16 mouse cellular contexts compared by ENCODE assay signal in the genomic region with DNA sequence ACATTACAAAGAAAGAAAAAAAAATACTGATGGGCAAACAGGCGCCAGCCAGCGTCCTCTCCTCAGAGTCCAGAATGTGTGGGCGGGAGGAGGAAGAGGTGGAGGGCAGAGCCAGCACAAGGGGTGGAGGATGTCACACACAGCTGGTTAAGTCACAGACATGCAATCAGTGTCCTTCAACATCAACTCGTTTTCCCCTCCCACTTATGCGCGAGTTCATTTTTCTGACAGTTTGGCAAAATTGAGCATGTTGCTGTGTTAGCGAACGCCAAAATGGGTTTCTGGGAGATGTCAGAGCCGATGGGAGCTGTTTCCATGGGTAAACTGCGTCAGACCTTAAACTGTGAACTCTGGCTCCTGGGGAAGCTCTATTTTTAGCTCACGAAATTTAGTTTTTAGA. TPM values are rescaled to one million over a fixed set of nuclear protein-coding genes. Genes with fewer than 3 reads are reported as not detected.
A peak's percentile ranks its signal among the peaks of the same experiment; 100 is the strongest.
DNase-seq lines count a peak whose midpoint lies in the region; ATAC-seq and TF ChIP-seq lines count a peak whose summit lies in the region.
"Had no signal": no experiment of that assay in that cellular context is flagged by ENCODE, and none has a peak within 500 bp of the region (broad histone marks: within the 10 kb centered on the region; RNA-seq: fewer than 3 reads in every experiment).

No protein-coding gene starts in this region.

- H3K4me3 ChIP-seq in kidney, postnatal 0 days (replicated peaks; ENCODE audit: low read depth, low read length) = no peak overlapping the region
- H3K4me3 ChIP-seq: hindbrain, embryonic 15.5 days; liver, embryonic 13.5 days; midbrain, embryonic 13.5 days; neural tube, embryonic 12.5 days had no signal

- intact Hi-C loops in heart, postnatal 14 days (cut with DNase I) = no loop called here

- no peaks in the 10 kb centered on the region for H3K27me3 ChIP-seq in kidney, postnatal 0 days (ENCODE audit: insufficient read depth, low read length)
- H3K27me3 ChIP-seq: hindbrain, embryonic 15.5 days; liver, embryonic 13.5 days; midbrain, embryonic 13.5 days; neural tube, embryonic 12.5 days had no signal

- no peak overlapping the region for H3K9ac ChIP-seq in kidney, postnatal 0 days (ENCODE audit: low read depth, low read length)
- H3K9ac ChIP-seq: hindbrain, embryonic 15.5 days; liver, embryonic 13.5 days; midbrain, embryonic 13.5 days; neural tube, embryonic 12.5 days had no signal

- no peaks in the 10 kb centered on the region for H3K9me3 ChIP-seq in kidney, postnatal 0 days (replicated peaks; ENCODE audit: low read length)
- H3K9me3 ChIP-seq: hindbrain, embryonic 15.5 days; liver, embryonic 13.5 days; midbrain, embryonic 13.5 days; neural tube, embryonic 12.5 days had no signal

- H3K4me2 ChIP-seq in kidney, postnatal 0 days (ENCODE audit: low read length) = no peak overlapping the region
- H3K4me2 ChIP-seq: hindbrain, embryonic 15.5 days; liver, embryonic 13.5 days; midbrain, embryonic 13.5 days; neural tube, embryonic 12.5 days had no signal

- no peaks in the 10 kb centered on the region for H3K36me3 ChIP-seq in kidney, postnatal 0 days (ENCODE audit: insufficient read depth, low read length)
- H3K36me3 ChIP-seq: hindbrain, embryonic 15.5 days; liver, embryonic 13.5 days; midbrain, embryonic 13.5 days; neural tube, embryonic 12.5 days had no signal

- no peak overlapping the region for H3K27ac ChIP-seq in kidney, postnatal 0 days
- H3K27ac ChIP-seq: hindbrain, embryonic 15.5 days; liver, embryonic 13.5 days; midbrain, embryonic 13.5 days; neural tube, embryonic 12.5 days had no signal

- H3K4me1 ChIP-seq in kidney, postnatal 0 days (replicated peaks; ENCODE audit: insufficient read depth, low read length) = 0 out of 2 replicates have a peak, but pooled peaks cover 3% of the 10 kb centered on the region
- H3K4me1 ChIP-seq: liver, embryonic 13.5 days; neural tube, embryonic 12.5 days had no signal

- WGBS in kidney, postnatal 0 days = 55% methylated on average over 11 of the region's 11 CpGs

- no peak for ATAC-seq in kidney, postnatal 0 days (replicated peaks; ENCODE audit: low FRiP score, low read depth)
- no peak for ATAC-seq in megakaryocyte progenitor cell, adult 5-6 weeks (replicated peaks; ENCODE audit: poor library complexity)
- ATAC-seq: midbrain, embryonic 13.5 days had no signal

- TF ChIP-seq CTCF in kidney, postnatal 0 days (IDR thresholded peaks at IDR 0.05; ENCODE audit: low read depth) = no peak

- peak; percentile 36 for DNase-seq in adrenal gland, postnatal 14 days
- DNase-seq in adrenal gland, adult 8-10 months = no peak
- peak; percentile 28 for DNase-seq in kidney, postnatal 0 days (ENCODE audit: low spot score)
- DNase-seq in kidney, postnatal 36 days = no peak
- DNase-seq in heart, postnatal 14 days = peak; percentile 5 to 16
- DNase-seq in lung, postnatal 36 days = peak; percentile 65
- DNase-seq in layer of hippocampus, postnatal 10 days (ENCODE audit: low spot score in 2 of 2) = no peak
- DNase-seq: cerebellum, postnatal 25 days; gastrocnemius, postnatal 10 days; liver, embryonic 13.5 days; right cerebral cortex, adult 18-20 months had no signal

RNA-seq across cellular contexts. Expression of a gene that starts 27.2 kb away (rescaled TPM):
- total RNA-seq in adrenal gland, postnatal 14 days (2021) = 22.2 and 25.5 TPM in 2 replicates
- 10 to 100 TPM; 30.9 to 62.1 (median 45.8) TPM for total RNA-seq in adrenal gland, adult 8-10 months (2022)
- 0.13 and 0.15 TPM in 2 replicates for polyA plus RNA-seq in kidney, postnatal 0 days (2015; fragmentation: Nextera tagmentation; extraction: Ambion mirVana)
- total RNA-seq in heart, postnatal 14 days (2021) = 1 to 10 TPM; 3.9 to 6.5 TPM
- total RNA-seq in layer of hippocampus, postnatal 10 days (2021) = 1 to 10 TPM; 1.5 to 1.9 TPM
- total RNA-seq in megakaryocyte progenitor cell, adult 5-6 weeks (2015) = not detected in 2 replicates
- total RNA-seq in megakaryocyte progenitor cell, adult 5-6 weeks (2017) = not detected in 2 replicates

RNA-seq across cellular contexts. Expression of a gene that starts 38.2 kb away (rescaled TPM):
- total RNA-seq in adrenal gland, postnatal 14 days (2021) = 10.7 and 15.4 TPM in 2 replicates
- total RNA-seq in adrenal gland, adult 8-10 months (2022) = 10 to 100 TPM; 10.2 to 23.2 (median 16.7) TPM
- polyA plus RNA-seq in kidney, postnatal 0 days (2015; fragmentation: Nextera tagmentation; extraction: Ambion mirVana) = 12.0 and 12.7 TPM in 2 replicates
- total RNA-seq in heart, postnatal 14 days (2021) = 1 to 10 TPM; 6.4 to 7.2 TPM
- 10 to 100 TPM; 24.4 to 25.7 TPM for total RNA-seq in layer of hippocampus, postnatal 10 days (2021)
- total RNA-seq in megakaryocyte progenitor cell, adult 5-6 weeks (2015) = 9.5 and 9.6 TPM in 2 replicates
- total RNA-seq in megakaryocyte progenitor cell, adult 5-6 weeks (2017) = 19.9 and 20.3 TPM in 2 replicates

RNA-seq across cellular contexts. Expression of a gene that starts 56.0 kb away (rescaled TPM):
- total RNA-seq in adrenal gland, postnatal 14 days (2021) = 2.7 and 8.4 TPM in 2 replicates
- total RNA-seq in adrenal gland, adult 8-10 months (2022) = 10 to 100 TPM in 1 of 4 experiments, 1 to 10 TPM in 3; 7.6 to 11.3 (median 8.5) TPM
- polyA plus RNA-seq in kidney, postnatal 0 days (2015; fragmentation: Nextera tagmentation; extraction: Ambion mirVana) = 3.8 and 4.2 TPM in 2 replicates
- total RNA-seq in heart, postnatal 14 days (2021) = 1 to 10 TPM in 1 of 2 experiments, under 1 TPM in 1; 0.29 to 1.5 TPM
- total RNA-seq in layer of hippocampus, postnatal 10 days (2021) = 1 to 10 TPM; 2.0 to 2.3 TPM
- not detected in 2 replicates for total RNA-seq in megakaryocyte progenitor cell, adult 5-6 weeks (2015)
- not detected in 2 replicates for total RNA-seq in megakaryocyte progenitor cell, adult 5-6 weeks (2017)
- polyA plus RNA-seq: large intestine, adult 2 months had no signal

Comparison
In these comparisons a context has a peak if more than half of its experiments do, and no peak if none do; other contexts are left out.
1. DNase-seq: peak in adrenal gland, postnatal 14 days (single experiment), kidney, postnatal 0 days (single experiment), heart, postnatal 14 days (2 of 2) and lung, postnatal 36 days (single experiment); none in adrenal gland, adult 8-10 months (single experiment), kidney, postnatal 36 days (0 of 2) and layer of hippocampus, postnatal 10 days (0 of 2).